Mouse (Mus musculus): ENCODE measurements around the gene Mrpl16. TPM values are rescaled to one million over a fixed set of nuclear protein-coding genes. Genes with fewer than 3 reads are reported as not detected.

Mrpl16 gene
- total RNA-seq, 2 experiments from 2014 or later, result 48.3 to 50.1 TPM

- peak; percentile 37 to 87 for DNase-seq (ENCODE audit: extremely low spot score in 1 of 2, low spot score in 2 of 2)
- intact Hi-C loops (cut with DNase I), result loop anchor here (5.0 kb wide), 1 partner anchor 93 kb away; the partner anchor contains the start of gene Patl1
Measured at GRCm38 (mm10) chr19:11819800-11820199, 49.6 kb downstream of the Mrpl16 start.

- intact Hi-C loops (cut with DNase I), result no loop called here
- DNase-seq (ENCODE audit: extremely low spot score in 1 of 2, low spot score in 2 of 2), result peak in 1 of 2 experiments; percentile 34
Measured at GRCm38 (mm10) chr19:11820211-11820610, 50.0 kb downstream of the Mrpl16 start.

- intact Hi-C loops (cut with DNase I), result no loop called here
- DNase-seq (ENCODE audit: extremely low spot score in 1 of 2, low spot score in 2 of 2), result no peak
Measured at GRCm38 (mm10) chr19:11823346-11824065, 53.3 kb downstream of the Mrpl16 start.

Other genes with a start within 250 kb of the Mrpl16 start
- gene Ms4a4d, start 233.6 kb upstream of the Mrpl16 start, total RNA-seq (2021), result not detected
- 1 to 10 TPM in 1 of 2 experiments, under 1 TPM in 1; 0.91 to 1.6 TPM for gene Ms4a6d, start 165.5 kb upstream of the Mrpl16 start, total RNA-seq (2021)
- gene Ms4a2, start 146.7 kb upstream of the Mrpl16 start, total RNA-seq (2021), result not detected
- not detected for gene Ms4a3, start 129.5 kb upstream of the Mrpl16 start, total RNA-seq (2021)
- gene Oosp2, start 109.8 kb upstream of the Mrpl16 start, total RNA-seq (2021), result not detected
- under 1 TPM in 1 of 2 experiments, not detected in 1; 0.43 TPM for gene Oosp1, start 79.2 kb upstream of the Mrpl16 start, total RNA-seq (2021)
- not detected for gene Oosp3, start 73.3 kb upstream of the Mrpl16 start, total RNA-seq (2021)
- gene Gif, start 22.8 kb upstream of the Mrpl16 start, total RNA-seq (2021), result not detected
- 10 to 100 TPM; 17.7 to 17.8 TPM for gene Stx3, start 49.0 kb downstream of the Mrpl16 start, total RNA-seq (2021)
- gene Olfr1417, start 68.8 kb downstream of the Mrpl16 start, total RNA-seq (2021), result not detected
- gene Olfr1418, start 90.7 kb downstream of the Mrpl16 start, total RNA-seq (2021), result not detected
- not detected for gene Olfr1419, start 104.7 kb downstream of the Mrpl16 start, total RNA-seq (2021)
- not detected for gene Olfr1420, start 116.2 kb downstream of the Mrpl16 start, total RNA-seq (2021)
- gene Patl1, start 142.0 kb downstream of the Mrpl16 start, total RNA-seq (2021), result 10 to 100 TPM; 19.8 to 20.9 TPM
- 10 to 100 TPM; 58.7 to 59.4 TPM for gene Osbp, start 195.6 kb downstream of the Mrpl16 start, total RNA-seq (2021)

All from left cerebral cortex, postnatal 10 days (tissue).